Mouse (Mus musculus): ENCODE data around the gene Olfr1393.

Olfr1393 gene

GRCm38 (mm10) chr11:49278222-49278621, at the start of gene Olfr1393:
Olfr1393 (plus strand) TSS chr11:49278304.
- DNase-seq (ENCODE audit: low read depth, low spot score) = no peak

DNA sequence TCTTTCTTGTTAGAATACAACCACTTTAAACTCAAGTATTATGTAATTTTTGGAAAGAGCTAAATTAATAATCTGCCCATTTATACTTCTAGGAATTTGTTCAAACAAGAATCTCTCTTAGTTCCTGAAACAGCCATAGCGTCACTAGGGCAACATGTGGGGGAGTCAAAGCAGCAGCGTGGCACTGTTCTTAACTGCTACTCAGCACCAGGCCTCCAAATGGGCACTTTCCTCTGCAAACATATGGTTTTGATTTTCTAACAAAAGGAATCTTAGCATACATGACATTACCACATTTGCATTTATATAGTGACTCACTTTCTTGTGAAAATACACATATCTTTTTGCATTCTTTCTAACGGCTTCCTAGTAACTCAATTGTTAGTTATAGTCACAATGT, 45.3 kb upstream of the Olfr1393 start:
- no peak for DNase-seq (ENCODE audit: low read depth, low spot score)

DNA sequence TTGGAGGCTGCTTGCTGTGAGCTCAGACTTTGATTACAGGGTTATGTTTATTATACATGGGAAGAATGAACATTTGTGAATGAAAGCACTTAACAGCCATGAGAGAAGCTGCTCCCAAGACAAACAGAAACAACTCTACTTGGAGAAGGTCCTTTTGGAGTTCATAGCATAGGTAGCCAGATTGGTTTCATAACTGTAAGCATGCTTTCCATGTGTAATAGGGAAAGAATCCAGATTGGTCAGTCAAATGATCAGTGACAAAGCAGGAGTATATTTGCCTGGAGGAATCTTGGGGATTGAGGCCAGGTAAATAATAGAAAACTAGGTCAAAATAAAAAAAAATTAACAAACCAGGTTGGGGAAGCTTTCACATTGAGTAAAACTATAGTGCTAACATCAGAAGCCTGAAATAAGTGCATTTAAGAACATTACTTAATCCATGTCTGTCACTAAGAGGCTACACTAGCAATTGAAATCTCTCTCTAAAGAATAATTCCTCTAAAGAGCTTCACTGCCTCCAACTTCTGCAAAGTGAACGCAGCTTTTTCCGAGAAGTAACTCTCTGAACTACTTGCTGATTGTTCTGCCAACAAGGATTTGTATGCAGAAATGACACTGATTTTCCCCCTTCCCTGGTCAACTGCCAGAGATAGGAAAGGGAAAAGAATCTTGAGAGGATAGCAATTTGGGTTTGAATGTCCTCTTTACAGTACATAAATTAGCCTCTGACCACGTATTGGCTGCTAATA, 42.5 kb upstream of the Olfr1393 start:
- DNase-seq (ENCODE audit: low read depth, low spot score) = no peak

- no peak for DNase-seq (ENCODE audit: low read depth, low spot score)
Observed at GRCm38 (mm10) chr11:49236891-49237290, 41.2 kb upstream of the Olfr1393 start.

- DNase-seq (ENCODE audit: low read depth, low spot score) = no peak
Observed at GRCm38 (mm10) chr11:49237532-49237931, 40.6 kb upstream of the Olfr1393 start.

GRCm38 (mm10) chr11:49240310-49240709, 37.8 kb upstream of the Olfr1393 start:
- no peak for DNase-seq (ENCODE audit: low read depth, low spot score)

DNA sequence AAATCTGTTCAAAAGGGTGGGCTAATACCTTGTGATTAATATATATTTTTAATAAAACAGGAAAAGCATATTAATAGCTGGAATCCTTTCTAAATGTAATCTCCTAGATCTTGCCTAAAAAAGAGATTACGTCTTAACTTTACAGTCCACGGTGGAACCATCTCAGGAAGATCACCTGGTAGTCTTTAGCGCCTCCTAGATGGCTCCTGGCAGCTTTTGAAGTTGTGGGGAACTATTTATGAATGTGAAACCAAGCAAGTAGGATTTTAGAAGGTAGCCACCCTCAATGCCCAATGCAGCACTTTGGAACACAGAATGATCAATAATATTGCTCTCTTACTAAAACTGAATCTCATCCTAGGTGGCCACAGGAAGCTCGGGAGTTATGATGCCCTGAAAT, 37.2 kb upstream of the Olfr1393 start:
- DNase-seq (ENCODE audit: low read depth, low spot score) = no peak

DNA sequence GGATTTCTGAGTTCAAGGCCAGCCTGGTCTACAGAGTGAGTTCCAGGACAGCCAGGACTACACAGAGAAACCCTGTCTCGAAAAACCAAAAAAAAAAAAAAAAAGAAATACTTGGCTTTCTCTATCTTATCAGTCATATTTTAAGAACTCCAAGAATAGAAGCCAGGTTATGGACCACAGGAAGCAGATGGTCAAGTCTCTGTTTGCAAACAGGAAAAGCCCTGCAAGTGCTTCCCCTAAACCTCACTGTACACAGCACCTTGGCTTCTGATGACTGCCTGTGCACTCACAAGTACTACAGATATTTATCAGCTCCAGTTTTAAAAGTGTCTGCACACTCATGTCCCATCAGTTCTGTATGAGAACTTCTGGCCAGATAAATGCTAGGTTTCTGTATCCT, 36.6 kb upstream of the Olfr1393 start:
- no peak for DNase-seq (ENCODE audit: low read depth, low spot score)

DNA sequence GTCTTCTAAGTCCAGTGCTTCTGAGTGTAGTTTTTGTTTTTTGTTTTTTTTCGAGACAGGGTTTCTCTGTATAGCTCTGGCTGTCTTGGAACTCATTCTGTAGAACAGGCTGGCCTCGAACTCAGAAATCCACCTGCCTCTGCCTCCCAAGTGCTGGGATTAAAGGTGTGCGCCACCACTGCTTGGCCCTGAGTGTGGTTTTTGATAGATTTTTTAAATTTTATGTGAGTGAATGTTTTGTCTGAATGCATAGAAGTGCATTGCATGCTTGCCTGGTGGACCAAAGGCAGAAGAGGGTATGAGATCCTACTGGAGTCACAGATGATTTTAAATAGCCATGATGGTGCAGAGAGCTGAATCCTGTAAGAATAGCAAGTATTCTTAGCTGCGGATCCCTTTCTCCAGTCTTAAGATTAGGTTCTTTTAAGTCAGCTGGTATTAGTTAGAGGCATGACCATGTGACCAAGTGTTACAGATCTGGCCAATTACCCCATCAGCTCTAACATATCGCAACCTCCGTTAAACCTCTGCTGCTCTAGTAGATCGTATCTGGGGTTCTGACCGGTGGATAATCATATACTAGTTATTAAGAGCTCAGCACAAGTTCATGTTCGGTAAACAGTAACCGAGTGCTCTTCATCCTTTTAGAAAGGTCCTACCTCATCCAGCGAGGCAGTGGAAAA, 35.0 kb upstream of the Olfr1393 start:
- no peak for DNase-seq (ENCODE audit: low read depth, low spot score)

DNA sequence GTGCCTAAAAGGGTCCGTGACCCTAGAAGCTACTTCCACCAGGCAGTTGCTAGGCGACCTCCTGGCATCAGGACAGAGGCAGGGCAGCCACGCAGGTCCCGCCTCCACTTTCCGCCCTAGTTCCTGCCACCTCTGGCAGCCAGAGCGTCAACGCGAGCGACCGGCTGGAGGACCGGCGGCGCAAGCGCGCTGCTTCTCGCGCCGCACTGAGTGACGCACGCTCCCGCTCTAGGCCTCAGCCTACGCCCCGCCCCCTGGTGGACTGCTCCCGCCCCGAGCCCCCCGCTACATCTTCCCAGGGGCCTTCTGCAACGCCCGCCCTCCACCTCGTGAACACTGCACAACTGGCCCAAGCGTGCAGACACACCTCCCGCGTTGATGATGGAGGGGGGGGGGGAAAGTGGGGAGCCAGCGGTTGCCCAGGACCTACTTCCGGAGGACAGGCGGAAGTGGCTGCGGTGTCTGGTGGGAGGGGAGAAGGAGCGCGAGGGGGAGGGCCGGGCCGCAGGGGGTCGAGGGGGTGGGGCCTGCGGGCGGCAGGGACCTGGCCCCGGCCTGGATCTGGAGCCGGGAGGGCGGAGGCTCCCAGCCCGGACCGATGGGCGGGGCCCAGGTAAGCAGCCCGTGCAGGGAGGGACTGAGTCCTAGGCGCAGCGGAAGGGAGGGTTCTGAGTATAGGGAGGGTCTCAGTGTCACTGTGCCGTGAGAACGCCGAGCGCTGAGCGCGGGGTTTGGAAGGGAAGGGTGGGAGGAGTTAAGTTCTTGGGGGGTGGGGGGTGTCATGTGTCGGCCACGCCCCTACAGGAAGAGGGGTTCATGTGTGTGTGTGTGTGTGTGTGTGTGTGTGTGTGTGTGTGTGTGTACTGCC, 34.1 kb upstream of the Olfr1393 start, which contains the start of gene Mgat1:
TSS of gene Mgat1 (plus strand) at position 465 of the 868 bp plus-strand sequence.
- peak; percentile 96 for DNase-seq (ENCODE audit: low read depth, low spot score)

- DNase-seq (ENCODE audit: low read depth, low spot score) = no peak
Observed at GRCm38 (mm10) chr11:49244595-49244930, 33.5 kb upstream of the Olfr1393 start.

- DNase-seq (ENCODE audit: low read depth, low spot score) = peak; percentile 23
Observed at GRCm38 (mm10) chr11:49245176-49245575, 32.9 kb upstream of the Olfr1393 start.

DNA sequence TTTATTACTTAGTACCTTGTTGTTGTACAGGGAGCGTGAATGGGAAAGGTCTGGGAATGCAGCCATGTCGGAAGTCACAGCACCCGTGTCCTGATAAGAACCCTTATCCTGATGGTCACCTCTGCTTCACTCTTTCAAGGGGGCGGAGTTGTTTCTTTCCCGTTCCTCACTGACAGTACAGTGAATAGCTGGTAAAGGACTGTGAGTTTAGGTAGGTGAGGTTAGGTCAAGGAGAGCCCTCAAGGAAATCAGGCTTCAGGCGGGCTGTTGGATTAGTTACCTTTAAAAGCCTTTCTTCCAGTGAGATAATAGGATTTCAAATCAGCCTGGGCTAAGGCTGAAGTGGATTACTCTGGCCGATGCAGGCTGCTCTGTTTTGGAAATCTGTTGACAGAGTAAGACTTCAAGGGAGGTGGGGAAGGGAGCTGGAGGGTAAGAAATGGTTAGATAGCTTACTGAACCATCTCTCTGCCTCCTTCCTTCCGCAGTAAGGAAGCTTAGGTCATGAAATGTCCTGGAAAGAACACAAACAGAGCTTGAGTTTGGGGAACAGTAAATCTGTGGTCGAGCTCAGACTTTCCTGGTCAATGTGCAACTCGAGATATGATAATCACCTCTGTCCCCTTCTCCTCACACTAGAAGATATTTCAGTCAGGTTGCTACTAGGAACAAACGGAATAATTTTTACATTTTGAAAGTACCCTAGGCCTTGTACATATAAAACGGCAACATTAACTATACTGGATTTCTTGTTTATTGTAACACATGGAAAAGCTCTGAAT, 32.3 kb upstream of the Olfr1393 start:
- DNase-seq (ENCODE audit: low read depth, low spot score) = no peak

- no peak for DNase-seq (ENCODE audit: low read depth, low spot score)
Observed at GRCm38 (mm10) chr11:49246523-49246922, 31.6 kb upstream of the Olfr1393 start.

- DNase-seq (ENCODE audit: low read depth, low spot score) = no peak
Observed at GRCm38 (mm10) chr11:49247255-49247654, 30.8 kb upstream of the Olfr1393 start.

DNA sequence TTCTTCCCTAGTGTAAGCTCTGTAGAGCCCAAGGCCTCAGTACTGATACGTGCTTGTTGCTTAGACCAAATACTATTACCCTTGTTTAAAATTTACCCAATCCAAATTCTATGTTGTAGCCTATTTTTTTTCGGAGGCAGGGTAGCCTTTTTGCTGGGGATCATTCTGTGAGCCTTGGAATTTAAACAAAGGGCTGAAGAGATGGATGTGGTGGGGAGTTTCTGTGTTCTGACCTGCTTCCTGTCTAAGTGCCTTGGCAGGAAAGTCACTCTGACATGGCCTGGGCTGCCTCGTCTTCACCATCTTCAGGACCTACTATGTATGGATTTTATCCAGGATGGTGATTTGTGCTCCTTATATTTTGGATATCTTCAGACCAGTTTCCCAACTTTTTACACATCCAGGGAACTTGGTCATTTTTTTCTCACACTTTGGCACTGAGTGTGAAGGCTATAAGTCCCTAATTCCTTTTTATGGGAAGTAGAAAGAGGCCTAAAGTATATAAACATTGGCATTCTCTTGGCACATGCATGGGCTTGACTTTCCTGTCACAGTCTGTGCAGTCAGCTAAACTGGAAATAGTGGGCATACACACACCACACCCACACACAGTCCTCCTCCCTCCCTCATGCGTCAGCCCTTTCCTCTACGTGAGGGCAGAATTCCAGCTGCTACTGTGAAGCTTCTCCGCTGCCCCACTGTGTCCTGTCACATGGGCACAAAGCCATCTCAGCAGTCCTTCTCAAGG, 29.7 kb upstream of the Olfr1393 start:
- DNase-seq (ENCODE audit: low read depth, low spot score) = no peak

GRCm38 (mm10) chr11:49248974-49249700, 29.0 kb upstream of the Olfr1393 start:
- no peak for DNase-seq (ENCODE audit: low read depth, low spot score)

- DNase-seq (ENCODE audit: low read depth, low spot score) = no peak
Observed at GRCm38 (mm10) chr11:49249811-49250421, 28.2 kb upstream of the Olfr1393 start.
